Mouse (Mus musculus): Measurements from ENCODE around the gene Naglu. TPM values are rescaled to one million over a fixed set of nuclear protein-coding genes. Genes with fewer than 3 reads are reported as not detected.

Naglu gene
- 9.4 and 9.5 TPM in 2 replicates for polyA plus RNA-seq (2016; fragmentation: Nextera tagmentation; extraction: Ambion mirVana)

DNA sequence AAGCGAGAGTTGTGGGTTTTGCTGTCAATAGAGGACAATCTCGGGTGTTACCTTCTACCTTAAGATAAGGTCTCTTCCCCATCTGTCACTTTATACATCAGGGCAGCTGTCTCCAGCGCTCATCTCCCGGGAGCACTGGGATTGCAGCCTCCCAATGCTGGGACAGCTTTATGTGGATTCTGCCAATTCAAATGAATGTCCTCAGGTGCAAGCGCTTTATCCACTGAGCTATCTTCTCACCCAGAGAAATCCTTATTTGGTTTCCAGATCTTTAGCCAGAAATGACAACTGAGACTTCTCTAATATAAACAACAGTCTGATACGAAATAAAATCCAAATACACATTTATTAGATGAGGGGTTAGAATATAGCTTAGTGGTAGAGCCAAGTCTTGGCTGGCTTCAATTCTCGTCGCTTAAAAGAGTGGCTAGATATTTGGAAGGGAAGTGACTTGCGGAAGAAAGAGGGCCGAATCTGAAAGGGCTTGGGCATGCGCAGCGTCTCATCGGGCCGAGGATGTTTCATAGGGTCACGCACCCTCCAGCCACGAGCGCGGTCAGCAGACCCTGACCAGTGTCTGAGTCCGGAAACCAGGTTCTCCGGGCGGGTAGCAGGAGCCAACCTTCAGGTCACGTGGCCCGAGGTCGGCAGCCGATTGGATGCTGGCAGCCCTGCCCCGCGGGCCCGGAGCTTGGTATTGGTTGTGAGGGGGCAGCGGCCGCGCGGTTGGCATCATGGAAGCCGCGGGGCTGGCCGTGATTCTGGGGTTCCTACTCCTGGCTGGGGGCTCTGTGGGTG is at the start of gene Naglu:
Gene Naglu (plus strand): TSS at position 622 of the 798 bp plus-strand sequence.
- WGBS: 4% methylated on average over 35 of the region's 35 CpGs
- Histone ChIP-seq H3K27ac (no peak within 1 kb of the TSS), H3K36me3 (no peaks in the 10 kb centered on the region), H3K4me1 (peaks cover 6% of the 10 kb centered on the region; the same call in 1 of the 2 replicates), H3K9ac (peak within 1 kb of the TSS; percentile 69), H3K9me3 (no peaks in the 10 kb centered on the region), H3K4me2 (replicated peaks) (peak within 1 kb of the TSS; percentile 98), H3K4me3 (peak within 1 kb of the TSS; percentile 72), H3K27me3 (peaks cover 19% of the 10 kb centered on the region)
- peak; percentile 52; the same call in 1 of the 2 replicates for ATAC-seq (ENCODE audit: insufficient number of reproducible peaks, insufficient read depth, low FRiP score, low TSS enrichment)

DNA sequence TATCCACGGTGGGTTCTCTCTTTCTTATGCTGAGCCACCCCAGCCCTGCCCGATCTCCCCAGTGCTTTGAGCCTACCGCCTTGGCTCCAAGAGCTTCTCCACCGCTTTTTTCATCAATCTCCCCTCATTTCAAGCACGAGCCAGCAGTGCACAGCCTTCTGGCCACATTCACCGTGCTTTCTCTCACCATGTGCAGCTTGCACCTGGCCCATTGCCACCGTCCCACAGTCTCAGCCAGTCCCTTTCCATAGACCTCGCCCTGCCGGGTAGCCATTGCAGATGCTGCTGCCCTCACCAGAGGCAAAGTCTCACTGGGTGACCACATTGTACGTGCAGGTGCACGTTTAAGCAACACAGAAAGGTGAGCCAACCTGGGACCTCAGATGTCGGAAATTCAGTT is 46.4 kb upstream of the Naglu start:
- no peaks in the 10 kb centered on the region for H3K9me3 ChIP-seq
- H3K4me1 ChIP-seq: no peaks in the 10 kb centered on the region
- no peak for ATAC-seq (ENCODE audit: insufficient number of reproducible peaks, insufficient read depth, low FRiP score, low TSS enrichment)
- no peak overlapping the region for H3K27ac ChIP-seq
- H3K9ac ChIP-seq: no peak overlapping the region
- peaks cover 39% of the 10 kb centered on the region for H3K36me3 ChIP-seq
- no peaks in the 10 kb centered on the region for H3K27me3 ChIP-seq
- no peak overlapping the region for H3K4me3 ChIP-seq
- H3K4me2 ChIP-seq (replicated peaks): no peak overlapping the region
- WGBS: 90% methylated on average over 12 of the region's 12 CpGs

DNA sequence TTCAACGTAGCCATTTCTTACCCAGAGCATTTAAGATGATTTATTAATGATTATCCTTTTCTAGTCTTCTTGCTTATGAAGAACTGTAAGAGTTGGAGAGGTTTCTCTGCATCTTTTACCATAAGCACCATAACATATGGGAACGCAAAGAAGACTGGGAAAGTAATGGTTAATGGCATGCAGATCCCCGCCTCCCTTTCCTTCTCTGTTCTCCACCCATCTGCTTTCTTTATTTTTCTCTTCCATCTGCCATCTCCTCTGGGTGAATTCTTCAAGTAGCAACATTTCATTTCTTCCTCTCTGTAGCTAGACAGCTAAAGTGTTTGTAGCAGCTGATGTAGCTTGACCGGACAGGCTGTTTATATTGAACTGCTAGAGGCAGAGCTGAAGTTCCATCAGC is 45.8 kb upstream of the Naglu start:
- H3K9ac ChIP-seq: no peak overlapping the region
- H3K27ac ChIP-seq: no peak overlapping the region
- no peaks in the 10 kb centered on the region for H3K27me3 ChIP-seq
- no peak overlapping the region for H3K4me3 ChIP-seq
- no peak for ATAC-seq (ENCODE audit: insufficient number of reproducible peaks, insufficient read depth, low FRiP score, low TSS enrichment)
- peaks cover 39% of the 10 kb centered on the region for H3K36me3 ChIP-seq
- no peaks in the 10 kb centered on the region for H3K9me3 ChIP-seq
- 90% methylated on average over 4 of the region's 4 CpGs for WGBS
- H3K4me2 ChIP-seq (replicated peaks): no peak overlapping the region
- no peaks in the 10 kb centered on the region for H3K4me1 ChIP-seq

DNA sequence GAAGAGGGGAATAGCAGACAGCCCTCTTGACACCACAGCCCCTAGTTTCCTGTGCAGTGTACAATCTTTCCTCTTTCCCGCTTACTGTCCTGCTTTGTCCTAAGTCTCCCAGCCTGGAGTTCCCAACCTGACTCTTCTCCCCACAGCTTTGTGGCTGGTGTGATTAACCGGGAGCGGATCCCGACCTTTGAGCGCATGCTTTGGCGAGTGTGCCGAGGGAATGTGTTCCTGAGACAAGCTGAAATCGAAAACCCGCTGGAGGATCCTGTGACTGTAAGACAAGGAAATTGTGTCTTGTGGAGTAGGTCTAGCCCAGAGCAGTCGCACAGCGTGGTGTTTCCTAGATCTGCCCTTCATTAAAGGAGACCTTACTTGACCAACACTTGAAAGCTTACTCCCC is 42.7 kb upstream of the Naglu start:
- no peak overlapping the region for H3K4me2 ChIP-seq (replicated peaks)
- H3K9ac ChIP-seq: no peak overlapping the region
- peaks cover 34% of the 10 kb centered on the region for H3K36me3 ChIP-seq
- H3K9me3 ChIP-seq: no peaks in the 10 kb centered on the region
- no peaks in the 10 kb centered on the region for H3K4me1 ChIP-seq
- ATAC-seq (ENCODE audit: insufficient number of reproducible peaks, insufficient read depth, low FRiP score, low TSS enrichment): no peak
- H3K27ac ChIP-seq: no peak overlapping the region
- no peaks in the 10 kb centered on the region for H3K27me3 ChIP-seq
- no peak overlapping the region for H3K4me3 ChIP-seq
- WGBS: 90% methylated on average over 11 of the region's 11 CpGs

DNA sequence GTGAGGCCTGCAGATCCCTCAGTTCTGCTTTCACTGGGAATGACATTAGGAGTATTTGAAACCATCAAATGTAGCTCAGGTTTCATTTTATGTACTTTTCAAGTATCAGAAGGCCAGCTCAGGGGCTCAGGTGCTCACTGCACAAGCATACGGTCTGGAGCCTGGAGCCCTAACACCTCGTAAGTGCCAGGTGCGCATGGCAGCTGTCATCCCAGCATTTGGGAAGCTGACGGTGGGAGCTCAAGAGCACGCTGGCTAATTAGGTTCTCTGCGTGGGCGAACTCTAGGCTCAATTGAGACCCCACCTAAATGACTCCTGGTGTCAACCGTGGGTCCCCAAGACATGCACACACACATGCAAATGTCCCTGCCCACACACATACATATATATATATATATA is 40.5 kb upstream of the Naglu start:
- no peak overlapping the region for H3K4me3 ChIP-seq
- H3K27ac ChIP-seq: no peak overlapping the region
- no peaks in the 10 kb centered on the region for H3K4me1 ChIP-seq
- no peaks in the 10 kb centered on the region for H3K27me3 ChIP-seq
- no peaks in the 10 kb centered on the region for H3K9me3 ChIP-seq
- no peak overlapping the region for H3K4me2 ChIP-seq (replicated peaks)
- peaks cover 41% of the 10 kb centered on the region for H3K36me3 ChIP-seq
- no peak for ATAC-seq (ENCODE audit: insufficient number of reproducible peaks, insufficient read depth, low FRiP score, low TSS enrichment)
- no peak overlapping the region for H3K9ac ChIP-seq
- WGBS: 89% methylated on average over 8 of the region's 8 CpGs

DNA sequence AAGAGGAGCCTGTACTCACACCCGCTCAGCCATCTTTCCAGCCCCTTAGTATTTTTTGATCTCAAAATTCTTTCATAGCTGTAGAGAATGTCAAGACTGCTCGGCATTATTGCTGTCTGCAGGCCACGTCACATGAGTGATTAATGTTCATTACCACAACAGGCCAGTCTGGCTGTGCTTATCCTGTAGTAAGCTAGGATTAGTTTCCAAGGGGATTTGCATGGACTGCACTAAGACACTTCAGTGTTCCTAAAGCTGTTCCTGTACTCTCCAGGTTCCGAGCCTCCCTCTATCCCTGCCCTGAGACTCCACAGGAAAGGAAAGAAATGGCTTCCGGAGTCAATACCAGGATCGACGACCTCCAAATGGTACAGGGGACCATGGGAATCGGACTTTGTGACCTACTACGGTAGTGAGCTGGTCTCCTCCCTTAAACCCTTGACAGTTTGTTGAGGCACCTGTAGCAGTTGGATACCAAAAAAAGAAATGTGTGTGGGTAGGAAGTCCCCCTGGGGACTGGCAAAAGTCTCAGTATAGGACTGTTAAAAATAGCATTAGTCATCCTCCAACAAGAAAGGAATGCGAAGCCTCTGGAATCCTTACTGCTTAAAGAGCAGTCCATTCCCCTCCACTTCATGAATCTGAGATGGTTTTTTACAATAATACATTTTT is 39.5 kb upstream of the Naglu start:
- WGBS: 87% methylated on average over 10 of the region's 10 CpGs
- H3K4me3 ChIP-seq: no peak overlapping the region
- peaks cover 45% of the 10 kb centered on the region for H3K36me3 ChIP-seq
- no peak for ATAC-seq (ENCODE audit: insufficient number of reproducible peaks, insufficient read depth, low FRiP score, low TSS enrichment)
- no peaks in the 10 kb centered on the region for H3K27me3 ChIP-seq
- no peak overlapping the region for H3K9ac ChIP-seq
- H3K4me1 ChIP-seq: no peaks in the 10 kb centered on the region
- no peak overlapping the region for H3K27ac ChIP-seq
- H3K4me2 ChIP-seq (replicated peaks): no peak overlapping the region
- H3K9me3 ChIP-seq: no peaks in the 10 kb centered on the region

DNA sequence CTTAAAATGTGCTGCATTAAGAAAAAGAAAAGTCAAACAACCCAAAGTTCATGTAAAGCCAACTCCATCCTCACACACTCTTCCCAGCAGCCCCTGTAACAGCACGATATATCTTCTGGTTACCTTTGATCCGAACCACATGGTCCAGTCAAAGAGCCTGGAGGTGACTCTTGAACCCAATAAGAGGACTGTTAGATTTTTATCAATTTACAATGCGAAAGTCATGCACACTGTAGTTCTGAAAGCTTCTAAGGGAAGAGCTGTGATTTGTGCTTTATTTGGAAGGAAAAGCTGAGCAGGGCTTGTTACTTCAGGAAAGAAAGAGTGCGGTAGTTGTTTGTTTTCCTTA is 39.0 kb upstream of the Naglu start:
- Histone ChIP-seq H3K27me3 (no peaks in the 10 kb centered on the region), H3K9ac (no peak overlapping the region), H3K4me3 (no peak overlapping the region), H3K27ac (no peak overlapping the region), H3K4me1 (no peaks in the 10 kb centered on the region), H3K9me3 (no peaks in the 10 kb centered on the region), H3K4me2 (replicated peaks) (no peak overlapping the region), H3K36me3 (peaks cover 44% of the 10 kb centered on the region)
- 88% methylated on average over 4 of the region's 4 CpGs for WGBS
- no peak for ATAC-seq (ENCODE audit: insufficient number of reproducible peaks, insufficient read depth, low FRiP score, low TSS enrichment)

DNA sequence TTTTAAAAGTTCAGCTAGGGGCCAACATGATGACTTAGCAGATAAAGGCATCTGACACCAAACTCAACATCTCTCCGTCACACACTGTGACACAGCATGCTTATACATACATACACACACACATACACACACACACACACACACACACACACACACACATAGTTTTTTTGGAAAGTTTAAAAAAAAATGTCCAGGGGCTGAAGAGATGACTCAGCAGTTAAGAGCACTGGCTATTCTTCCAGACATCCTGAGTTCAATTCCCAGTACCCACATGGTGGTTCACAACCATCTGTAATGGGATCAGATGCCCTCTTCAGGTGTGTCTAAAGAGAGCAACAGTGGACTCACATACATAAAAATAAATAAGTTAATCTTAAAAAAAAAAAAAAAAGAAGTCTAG is 38.3 kb upstream of the Naglu start:
- Histone ChIP-seq H3K27me3 (no peaks in the 10 kb centered on the region), H3K4me1 (no peaks in the 10 kb centered on the region), H3K27ac (no peak overlapping the region), H3K36me3 (peaks cover 42% of the 10 kb centered on the region), H3K9me3 (no peaks in the 10 kb centered on the region), H3K9ac (no peak overlapping the region), H3K4me2 (replicated peaks) (no peak overlapping the region), H3K4me3 (no peak overlapping the region)
- ATAC-seq (ENCODE audit: insufficient number of reproducible peaks, insufficient read depth, low FRiP score, low TSS enrichment): no peak
- 93% methylated on average over 1 of the region's 1 CpGs for WGBS

DNA sequence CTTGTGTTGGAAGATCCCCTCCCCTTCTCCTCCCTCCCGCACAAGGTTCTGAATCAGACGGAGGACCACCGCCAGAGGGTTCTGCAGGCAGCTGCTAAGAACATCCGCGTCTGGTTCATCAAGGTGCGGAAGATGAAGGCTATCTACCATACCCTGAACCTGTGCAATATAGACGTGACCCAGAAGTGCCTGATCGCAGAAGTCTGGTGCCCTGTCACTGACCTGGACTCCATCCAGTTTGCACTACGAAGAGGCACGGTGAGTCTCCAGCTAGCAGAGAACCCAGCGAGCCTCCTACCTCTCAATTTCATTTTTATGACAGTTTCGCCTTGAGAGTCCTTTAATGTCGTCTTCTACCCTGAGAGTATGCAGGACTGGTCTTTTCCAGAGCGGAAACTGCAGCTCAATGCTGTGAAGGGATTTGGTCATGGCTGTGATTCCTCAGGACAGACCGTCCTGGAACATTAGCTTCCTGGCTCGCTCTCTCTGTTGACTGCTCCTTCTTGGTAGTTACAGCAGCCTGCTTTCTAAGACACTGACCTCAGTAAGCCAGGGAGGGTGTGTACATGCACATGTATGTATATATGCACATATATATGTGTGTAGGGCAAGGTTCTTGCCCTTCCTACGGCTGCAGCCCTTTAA is 35.8 kb upstream of the Naglu start:
- Histone ChIP-seq H3K4me1 (no peaks in the 10 kb centered on the region), H3K4me2 (replicated peaks) (no peak overlapping the region), H3K9me3 (no peaks in the 10 kb centered on the region), H3K9ac (no peak overlapping the region), H3K27ac (no peak overlapping the region), H3K4me3 (no peak overlapping the region), H3K27me3 (no peaks in the 10 kb centered on the region), H3K36me3 (peaks cover 57% of the 10 kb centered on the region)
- no peak for ATAC-seq (ENCODE audit: insufficient number of reproducible peaks, insufficient read depth, low FRiP score, low TSS enrichment)
- 93% methylated on average over 17 of the region's 17 CpGs for WGBS

DNA sequence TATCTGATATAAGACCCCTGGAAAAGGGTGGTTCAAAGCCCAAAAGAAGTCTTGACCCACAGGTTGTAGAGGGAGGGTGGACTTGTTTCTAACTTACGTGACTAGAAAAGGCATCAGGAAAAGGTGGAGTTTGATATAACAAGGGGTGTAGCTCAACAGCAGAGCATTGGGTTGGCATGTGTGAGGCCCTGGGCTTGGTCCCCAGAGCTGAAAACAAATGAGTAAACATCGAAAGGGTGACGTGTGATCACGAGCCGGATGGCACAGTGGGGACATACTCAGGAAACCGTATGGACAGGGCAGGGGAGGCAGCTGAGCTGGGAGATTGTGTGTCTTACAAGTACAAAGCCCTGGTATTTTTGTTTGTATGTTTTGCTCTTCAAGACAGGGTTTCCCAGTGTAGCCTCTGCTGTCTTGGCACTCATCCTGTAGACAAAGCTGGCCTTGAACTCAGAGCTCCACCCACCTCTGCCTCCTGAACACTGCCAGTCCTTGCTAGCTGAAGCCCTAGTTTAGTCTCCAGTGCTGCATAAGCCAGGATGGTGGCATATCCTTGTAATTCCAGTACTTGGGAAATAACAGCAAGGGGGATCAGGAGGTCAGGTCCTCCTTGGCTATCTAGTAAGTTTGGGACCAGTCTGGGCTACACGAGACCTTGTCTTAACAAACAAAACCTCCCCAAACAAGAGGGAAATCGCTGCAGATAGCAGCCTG is 35.0 kb upstream of the Naglu start:
- Histone ChIP-seq H3K27me3 (no peaks in the 10 kb centered on the region), H3K4me1 (no peaks in the 10 kb centered on the region), H3K9me3 (no peaks in the 10 kb centered on the region), H3K36me3 (peaks cover 61% of the 10 kb centered on the region), H3K27ac (no peak overlapping the region), H3K4me3 (no peak overlapping the region), H3K4me2 (replicated peaks) (no peak overlapping the region), H3K9ac (no peak overlapping the region)
- 92% methylated on average over 8 of the region's 8 CpGs for WGBS
- ATAC-seq (ENCODE audit: insufficient number of reproducible peaks, insufficient read depth, low FRiP score, low TSS enrichment): no peak

DNA sequence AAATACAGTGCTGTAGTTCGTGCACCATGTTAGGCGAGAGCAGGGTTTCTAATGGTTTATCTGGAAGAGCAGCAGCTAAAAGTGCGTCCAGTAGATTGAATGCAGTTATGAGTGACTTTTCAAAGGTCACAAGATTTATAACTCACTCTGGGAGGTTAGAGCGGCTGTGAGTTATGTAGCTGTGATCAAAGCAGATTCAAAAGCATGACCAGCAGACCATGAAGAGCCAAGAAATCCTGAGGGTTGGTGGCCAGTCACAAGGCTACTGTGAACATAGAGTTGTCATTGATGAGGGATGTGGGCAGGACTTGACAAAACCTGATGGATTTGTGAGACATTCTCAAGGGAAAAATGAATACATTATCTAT is 34.5 kb upstream of the Naglu start:
- H3K4me3 ChIP-seq: no peak overlapping the region
- ATAC-seq (ENCODE audit: insufficient number of reproducible peaks, insufficient read depth, low FRiP score, low TSS enrichment): no peak
- H3K4me1 ChIP-seq: no peaks in the 10 kb centered on the region
- peaks cover 64% of the 10 kb centered on the region for H3K36me3 ChIP-seq
- no peak overlapping the region for H3K4me2 ChIP-seq (replicated peaks)
- H3K27me3 ChIP-seq: no peaks in the 10 kb centered on the region
- H3K27ac ChIP-seq: no peak overlapping the region
- H3K9me3 ChIP-seq: no peaks in the 10 kb centered on the region
- no peak overlapping the region for H3K9ac ChIP-seq
- WGBS: 91% methylated on average over 4 of the region's 4 CpGs

All from embryonic facial prominence, embryonic 12.5 days (tissue).